8 mouse cellular contexts compared by ENCODE assay signal in genomic region chr11:72041290-72041767, GRCm38 (mm10). TPM values are rescaled to one million over a fixed set of nuclear protein-coding genes. Genes with fewer than 3 reads are reported as not detected.
A peak's percentile ranks its signal among the peaks of the same experiment; 100 is the strongest.
DNase-seq lines count a peak whose midpoint lies in the region; ATAC-seq and TF ChIP-seq lines count a peak whose summit lies in the region.

No protein-coding gene starts in this region.

- DNase-seq in layer of hippocampus, adult 2 months (ENCODE audit: low spot score in 2 of 2) = no peak
- no peak for DNase-seq in layer of hippocampus, adult 11-12 months (ENCODE audit: low spot score)
- no peak for DNase-seq in embryonic facial prominence, embryonic 10.5 days (ENCODE audit: low spot score)
- no peak for DNase-seq in gastrocnemius, postnatal 14 days
- DNase-seq in left cerebral cortex, adult 8-10 months (ENCODE audit: low spot score in 2 of 2) = no peak

- H3K4me3 ChIP-seq in layer of hippocampus, adult 2 months = peak overlapping the region; percentile 76
- H3K4me3 ChIP-seq in embryonic facial prominence, embryonic 10.5 days = peak overlapping the region; percentile 81
- peak overlapping the region; percentile 65 for H3K4me3 ChIP-seq in hindbrain, embryonic 15.5 days
- H3K4me3 ChIP-seq in midbrain, embryonic 16.5 days (ENCODE audit: low read depth, low read length) = peak overlapping the region; percentile 53

- H3K9me3 ChIP-seq in embryonic facial prominence, embryonic 10.5 days = no peaks in the 10 kb centered on the region
- H3K9me3 ChIP-seq in hindbrain, embryonic 15.5 days = no peaks in the 10 kb centered on the region
- H3K9me3 ChIP-seq in midbrain, embryonic 16.5 days (replicated peaks; ENCODE audit: control insufficient read depth, low read length, poor library complexity, severe bottlenecking) = no peaks in the 10 kb centered on the region

- H3K4me1 ChIP-seq in embryonic facial prominence, embryonic 10.5 days = peaks cover 57% of the 10 kb centered on the region
- H3K4me1 ChIP-seq in hindbrain, embryonic 15.5 days (replicated peaks) = peaks cover 44% of the 10 kb centered on the region
- peaks cover 42% of the 10 kb centered on the region for H3K4me1 ChIP-seq in midbrain, embryonic 16.5 days (ENCODE audit: control insufficient read depth, insufficient read depth, low read length)

- no peak overlapping the region for H3K27ac ChIP-seq in layer of hippocampus, adult 2 months
- peak overlapping the region; percentile 96 for H3K27ac ChIP-seq in embryonic facial prominence, embryonic 10.5 days (replicated peaks)
- H3K27ac ChIP-seq in hindbrain, embryonic 15.5 days (replicated peaks) = peak overlapping the region; percentile 54; the same call in 1 of the 2 replicates
- no peak overlapping the region for H3K27ac ChIP-seq in midbrain, embryonic 16.5 days (ENCODE audit: low read length)

- H3K9ac ChIP-seq in hindbrain, embryonic 15.5 days = peak overlapping the region; percentile 44
- peak overlapping the region; percentile 62; the same call in 1 of the 2 replicates for H3K9ac ChIP-seq in midbrain, embryonic 16.5 days (ENCODE audit: low read depth, low read length)

- H3K4me2 ChIP-seq in hindbrain, embryonic 15.5 days = peak overlapping the region; percentile 86
- peak overlapping the region; percentile 77 for H3K4me2 ChIP-seq in midbrain, embryonic 16.5 days (ENCODE audit: low read length)

- peaks cover 30% of the 10 kb centered on the region for H3K36me3 ChIP-seq in embryonic facial prominence, embryonic 10.5 days (replicated peaks)
- no peaks in the 10 kb centered on the region for H3K36me3 ChIP-seq in hindbrain, embryonic 15.5 days
- no peaks in the 10 kb centered on the region for H3K36me3 ChIP-seq in midbrain, embryonic 16.5 days (ENCODE audit: control insufficient read depth, insufficient read depth, low read length)

- TF ChIP-seq CTCF in layer of hippocampus, adult 2 months (conservative IDR thresholded peaks at IDR 0.05) = no peak

- 10% methylated on average over 6 of the region's 6 CpGs for WGBS in embryonic facial prominence, embryonic 10.5 days
- 15% methylated on average over 6 of the region's 6 CpGs for WGBS in hindbrain, embryonic 15.5 days
- WGBS in midbrain, embryonic 16.5 days = 19% methylated on average over 6 of the region's 6 CpGs

- ATAC-seq in hindbrain, embryonic 15.5 days (ENCODE audit: low FRiP score, low read depth) = no peak
- ATAC-seq in midbrain, embryonic 16.5 days = no peak
- ATAC-seq in monocyte, adult 5-6 weeks (replicated peaks; ENCODE audit: insufficient number of reproducible peaks, low FRiP score, low TSS enrichment, poor library complexity, severe bottlenecking) = no peak

- H3K27me3 ChIP-seq in embryonic facial prominence, embryonic 10.5 days (replicated peaks; ENCODE audit: low read depth, poor library complexity, severe bottlenecking) = peaks cover 30% of the 10 kb centered on the region
- H3K27me3 ChIP-seq in hindbrain, embryonic 15.5 days = no peaks in the 10 kb centered on the region
- no peaks in the 10 kb centered on the region for H3K27me3 ChIP-seq in midbrain, embryonic 16.5 days (ENCODE audit: control insufficient read depth, insufficient read depth, low read depth, low read length)

- intact Hi-C loops in gastrocnemius, postnatal 14 days (cut with DNase I; ENCODE audit: low total_unique reads) = no loop called here

RNA-seq across cellular contexts. Expression of gene Pimreg, which starts 0.5 kb away (rescaled TPM):
- under 1 TPM; 0.90 to 0.93 TPM for total RNA-seq in layer of hippocampus, adult 2 months (2021)
- polyA plus RNA-seq in embryonic facial prominence, embryonic 10.5 days (2016; fragmentation: Nextera tagmentation; extraction: Ambion mirVana) = 219 and 242 TPM in 2 replicates
- 35.4 and 41.2 TPM in 2 replicates for polyA plus RNA-seq in hindbrain, embryonic 15.5 days (2015; fragmentation: Nextera tagmentation; extraction: Ambion mirVana)
- 19.4 and 24.5 TPM in 2 replicates for polyA plus RNA-seq in midbrain, embryonic 16.5 days (2015; fragmentation: Nextera tagmentation; extraction: Ambion mirVana)
- 1 to 10 TPM; 3.9 to 5.6 TPM for total RNA-seq in gastrocnemius, postnatal 14 days (2021)
- total RNA-seq in left cerebral cortex, adult 8-10 months (2022) = 1 to 10 TPM in 2 of 4 experiments, under 1 TPM in 2; 0.23 to 2.0 (median 0.98) TPM
- not detected in 3 replicates for total RNA-seq in monocyte, adult 5-6 weeks (2017)

RNA-seq across cellular contexts. Expression of gene Aipl1, which starts 4.0 kb away (rescaled TPM):
- total RNA-seq in layer of hippocampus, adult 2 months (2021) = not detected
- polyA plus RNA-seq in embryonic facial prominence, embryonic 10.5 days (2016; fragmentation: Nextera tagmentation; extraction: Ambion mirVana) = 0.36 and 0.52 TPM in 2 replicates
- polyA plus RNA-seq in hindbrain, embryonic 15.5 days (2015; fragmentation: Nextera tagmentation; extraction: Ambion mirVana) = 0.38 and 0.43 TPM in 2 replicates
- polyA plus RNA-seq in midbrain, embryonic 16.5 days (2015; fragmentation: Nextera tagmentation; extraction: Ambion mirVana) = 0.34 and 0.65 TPM in 2 replicates
- under 1 TPM in 1 of 2 experiments, not detected in 1; 0.13 TPM for total RNA-seq in gastrocnemius, postnatal 14 days (2021)
- under 1 TPM in 1 of 4 experiments, not detected in 3; 0.14 TPM for total RNA-seq in left cerebral cortex, adult 8-10 months (2022)
- 0.67 TPM in 1 of 3 replicates, not detected in the others for total RNA-seq in monocyte, adult 5-6 weeks (2017)

Comparison
In these comparisons a context has a peak if more than half of its experiments do, and no peak if none do; other contexts are left out.
1. H3K27ac ChIP-seq: peak in embryonic facial prominence, embryonic 10.5 days (single experiment) and hindbrain, embryonic 15.5 days (single experiment); none in layer of hippocampus, adult 2 months (single experiment) and midbrain, embryonic 16.5 days (single experiment).
2. Peak in every context shown above with its lines, with median percentiles within 50 percentile points of each other: H3K4me3 ChIP-seq.